Mouse (Mus musculus) CH12.LX (cell line): ENCODE data around the gene Phb2. TPM values are rescaled to one million over a fixed set of nuclear protein-coding genes. Genes with fewer than 3 reads are reported as not detected.

ENCODE experiments used
- DNase-seq: peaks from one replicate; pipeline ENCODE4 v3.0.0-alpha.2; 2013; ENCODE audit errors: extremely low read depth
- H3K27ac ChIP-seq: 2 replicates; pipeline ENCODE4 v1.5.1; 2012; ENCODE audit warnings: low read depth, mild to moderate bottlenecking, control low read depth, moderate library complexity; ENCODE audit not compliant: insufficient read depth
- H3K27me3 ChIP-seq: replicated peaks from 2 replicates; pipeline ENCODE3; 2012; ENCODE audit warnings: inconsistent platforms
- H3K36me3 ChIP-seq, 2 experiments: replicated peaks in 1 of 2; 2 replicates each; pipeline versions ENCODE3 to v1.6.1; 2012; ENCODE audit warnings: inconsistent platforms in 1 of 2, low read length in 1 of 2, mild to moderate bottlenecking in 1 of 2, mixed read lengths in 1 of 2, moderate library complexity in 1 of 2; ENCODE audit not compliant: control insufficient read depth in 1 of 2, insufficient read depth in 1 of 2
- H3K4me1 ChIP-seq, 2 experiments: 2 replicates each; pipeline ENCODE4 v1.6.1; 2012; ENCODE audit warnings: inconsistent platforms in 1 of 2, moderate library complexity in 1 of 2; ENCODE audit not compliant: insufficient read depth in 2 of 2, control insufficient read depth in 1 of 2
- H3K4me2 ChIP-seq: 2 replicates; pipeline ENCODE4 v1.6.1; 2012; ENCODE audit warnings: low read depth, mild to moderate bottlenecking, control low read depth; ENCODE audit not compliant: poor library complexity, insufficient read depth, severe bottlenecking
- H3K4me3 ChIP-seq, 3 experiments: fragments of 150-350 bp in 1 of 3; sonication (generic) in 1 of 3; replicated peaks in 1 of 3; 2 replicates each; pipeline versions ENCODE3 to v1.5.1; 2011 to 2012; ENCODE audit warnings: low read depth in 2 of 3, low read length in 2 of 3, mild to moderate bottlenecking in 2 of 3, moderate library complexity in 2 of 3, control low read depth in 1 of 3, improper control_type of control experiment in 1 of 3, inconsistent platforms in 1 of 3, mixed read lengths in 1 of 3; ENCODE audit not compliant: poor library complexity in 1 of 3
- H3K79me2 ChIP-seq: replicated peaks from 2 replicates; pipeline ENCODE4 v1.6.1; 2012; ENCODE audit warnings: mild to moderate bottlenecking, moderate library complexity; ENCODE audit not compliant: control insufficient read depth, poor library complexity, insufficient read depth, severe bottlenecking; ENCODE audit errors: extremely low read depth
- H3K9ac ChIP-seq: 2 replicates; pipeline ENCODE4 v1.6.1; 2012; ENCODE audit warnings: low read depth, mild to moderate bottlenecking, control low read depth, moderate library complexity; ENCODE audit not compliant: insufficient read depth
- H3K9me3 ChIP-seq: replicated peaks from 2 replicates; pipeline ENCODE3; 2012; ENCODE audit warnings: low read length, inconsistent platforms, mixed read lengths
- BHLHE40 ChIP-seq: IDR thresholded peaks from 2 replicates; pipeline ENCODE4 v1.6.1; 2011; ENCODE audit warnings: mild to moderate bottlenecking, low read depth, low read length, improper control_type of control experiment
- CHD1 ChIP-seq: IDR thresholded peaks from 2 replicates; pipeline ENCODE4 v1.6.1; 2012; ENCODE audit warnings: low read depth, low read length, improper control_type of control experiment, inconsistent platforms
- ELF1 ChIP-seq: IDR thresholded peaks from 2 replicates; pipeline ENCODE4 v1.6.1; 2014; ENCODE audit warnings: low read depth, mild to moderate bottlenecking, inconsistent platforms, low read length, improper control_type of control experiment
- ETS1 ChIP-seq: conservative IDR thresholded peaks from 2 replicates; pipeline ENCODE4 v1.6.1; 2012; ENCODE audit warnings: low read depth, mild to moderate bottlenecking, inconsistent platforms, low read length, improper control_type of control experiment, moderate library complexity
- GABPA ChIP-seq: IDR thresholded peaks from 2 replicates; pipeline ENCODE4 v1.6.1; 2012; ENCODE audit warnings: low read depth, low read length, improper control_type of control experiment, inconsistent platforms; ENCODE audit not compliant: insufficient replicate concordance
- HCFC1 ChIP-seq: IDR thresholded peaks from 2 replicates; pipeline ENCODE4 v1.6.1; 2012; ENCODE audit warnings: low read depth, mild to moderate bottlenecking, inconsistent platforms, low read length, improper control_type of control experiment
- IRF4 ChIP-seq: IDR thresholded peaks from 2 replicates; pipeline ENCODE4 v1.6.1; 2014; ENCODE audit warnings: low read depth, mild to moderate bottlenecking, inconsistent platforms, low read length, improper control_type of control experiment
- JUND ChIP-seq: conservative IDR thresholded peaks from 2 replicates; pipeline ENCODE4 v1.6.1; 2011; ENCODE audit warnings: low read depth, low read length, improper control_type of control experiment
- MAFK ChIP-seq: IDR thresholded peaks from 2 replicates; pipeline ENCODE4 v1.6.1; 2011; ENCODE audit warnings: low read length, improper control_type of control experiment; ENCODE audit not compliant: insufficient replicate concordance
- MAZ ChIP-seq: IDR thresholded peaks from 2 replicates; pipeline ENCODE4 v1.6.1; 2012; ENCODE audit warnings: low read depth, mild to moderate bottlenecking, inconsistent platforms, low read length, improper control_type of control experiment, moderate library complexity
- MEF2A ChIP-seq: IDR thresholded peaks from 2 replicates; pipeline ENCODE4 v1.6.1; 2014; ENCODE audit warnings: low read depth, mild to moderate bottlenecking, inconsistent platforms, low read length, improper control_type of control experiment, borderline replicate concordance
- MXI1 ChIP-seq: IDR thresholded peaks from 2 replicates; pipeline ENCODE4 v1.6.1; 2011; ENCODE audit warnings: mild to moderate bottlenecking, low read depth, low read length, improper control_type of control experiment
- NELFE ChIP-seq: IDR thresholded peaks from 2 replicates; pipeline ENCODE4 v1.6.1; 2011; ENCODE audit warnings: low read depth, low read length, improper control_type of control experiment
- PAX5 ChIP-seq: IDR thresholded peaks from 2 replicates; pipeline ENCODE4 v1.6.1; 2012; ENCODE audit warnings: low read length, inconsistent platforms, mixed read lengths
- POLR2A ChIP-seq: IDR thresholded peaks from 2 replicates; pipeline ENCODE4 v1.6.1; 2011; ENCODE audit warnings: low read depth, mild to moderate bottlenecking, improper control_type of control experiment, low read length
- POLR2AphosphoS2 ChIP-seq: IDR thresholded peaks from 2 replicates; pipeline ENCODE4 v1.6.1; 2011; ENCODE audit warnings: low read depth, low read length, improper control_type of control experiment
- RCOR1 ChIP-seq: conservative IDR thresholded peaks from 2 replicates; pipeline ENCODE4 v1.6.1; 2012; ENCODE audit warnings: low read depth, mild to moderate bottlenecking, inconsistent platforms, low read length, improper control_type of control experiment
- SIN3A ChIP-seq: IDR thresholded peaks from 2 replicates; pipeline ENCODE4 v1.6.1; 2012; ENCODE audit warnings: low read length, improper control_type of control experiment, inconsistent platforms
- TBP ChIP-seq: conservative IDR thresholded peaks from 2 replicates; pipeline ENCODE4 v1.6.1; 2011; ENCODE audit warnings: low read depth, low read length, improper control_type of control experiment
- TCF12 ChIP-seq: IDR thresholded peaks from 2 replicates; pipeline ENCODE4 v1.6.1; 2014; ENCODE audit warnings: low read depth, mild to moderate bottlenecking, inconsistent platforms, low read length, improper control_type of control experiment
- UBTF ChIP-seq: IDR thresholded peaks from 2 replicates; pipeline ENCODE4 v1.6.1; 2012; ENCODE audit warnings: low read depth, mild to moderate bottlenecking, inconsistent platforms, low read length, improper control_type of control experiment, moderate library complexity
- USF1 ChIP-seq: IDR thresholded peaks from 2 replicates; pipeline ENCODE4 v1.6.1; 2014; ENCODE audit warnings: low read depth, mild to moderate bottlenecking, inconsistent platforms, low read length, improper control_type of control experiment
- USF2 ChIP-seq: conservative IDR thresholded peaks from 2 replicates; pipeline ENCODE4 v1.6.1; 2011; ENCODE audit warnings: low read depth, low read length, improper control_type of control experiment
- ZC3H11A ChIP-seq: IDR thresholded peaks from 2 replicates; pipeline ENCODE4 v1.6.1; 2012; ENCODE audit warnings: low read depth, mild to moderate bottlenecking, inconsistent platforms, low read length, improper control_type of control experiment
- ZKSCAN1 ChIP-seq: IDR thresholded peaks from 2 replicates; pipeline ENCODE4 v1.6.1; 2012; ENCODE audit warnings: low read depth, inconsistent platforms, low read length, improper control_type of control experiment, borderline replicate concordance
- ZNF384 ChIP-seq: IDR thresholded peaks from 2 replicates; pipeline ENCODE4 v1.6.1; 2012; ENCODE audit warnings: low read depth, low read length, improper control_type of control experiment, inconsistent platforms
- dilution Hi-C: fragments of 300-500 bp; cut with MboI; formaldehyde crosslinking; loops from 2 replicates; pipeline ENCODE4 v1.14.3; 2020; ENCODE audit warnings: low sequenced_read_pairs; ENCODE audit not compliant: extremely low pct_unique_long_range_greater_than_20kb, extremely low pct_ligation_motif_present
- in situ Hi-C: fragments of 300-500 bp; cut with MboI; formaldehyde crosslinking; loops from 3 replicates; pipeline ENCODE4 v1.14.3; 2019; ENCODE audit warnings: low sequenced_read_pairs, low pct_ligation_motif_present, low pct_unique_long_range_greater_than_20kb, mixed read lengths
- polyA plus RNA-seq: library from polyadenylated mRNA; unstranded; fragments of >175 nt; gene quantifications from 2 replicates; pipeline ENCODE4 v1.2.1, GENCODE M21; 2012; ENCODE audit warnings: low read depth; ENCODE audit not compliant: insufficient read length
- total RNA-seq, 2 experiments: library from RNA; depleted of rRNA; stranded (reverse); fragments of 300-350 nt in 1 of 2; fragments of >200 nt in 1 of 2; gene quantifications; 2 replicates each; pipeline ENCODE4 v1.2.3; 2012 to 2014

Gene Phb2
- total and polyA plus RNA-seq, 3 experiments, result 380 to 694 (median 440) TPM

DNA sequence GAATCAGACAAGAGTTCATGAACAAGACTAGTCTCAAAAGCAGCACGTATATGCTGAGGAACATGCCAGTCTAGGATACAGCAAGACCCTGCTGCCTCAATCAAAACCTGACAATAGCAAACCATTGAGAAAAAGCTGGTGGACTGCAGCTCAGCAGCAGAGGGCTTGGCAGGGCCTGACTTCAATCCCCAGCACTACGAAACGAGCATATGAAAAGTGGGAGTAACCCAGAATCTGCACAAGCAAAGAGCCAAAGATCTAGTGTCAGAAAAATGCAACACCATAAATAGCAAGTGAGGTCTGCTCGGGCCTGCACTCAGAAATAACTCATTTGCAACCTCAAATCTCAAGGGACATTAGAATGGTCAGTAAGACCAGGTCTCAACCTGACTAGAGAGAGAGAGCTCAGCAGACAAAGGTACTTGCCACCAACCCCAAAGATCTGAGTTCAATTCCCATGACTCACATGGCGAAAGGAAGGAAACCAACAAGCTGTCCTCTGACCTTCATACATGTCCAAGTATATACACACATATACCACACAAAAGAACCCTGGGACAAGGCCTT, 6.0 kb upstream of the Phb2 start (continued):
- TF ChIP-seq MAFK (no peak), TBP (no peak), ZC3H11A (no peak), POLR2AphosphoS2 (peak; percentile 31; the same call in 1 of the 2 replicates), SIN3A (0 out of 2 replicates have a peak, but pooled peaks have one; percentile 17), MAZ (no peak), CHD1 (no peak), PAX5 (no peak), TCF12 (0 out of 2 replicates have a peak, but pooled peaks have one; percentile 26), MEF2A (peak; percentile 99), ELF1 (no peak), POLR2A (no peak; the same call in 1 of the 2 replicates), ZNF384 (no peak), HCFC1 (no peak; the same call in 1 of the 2 replicates), ZKSCAN1 (no peak)

DNA sequence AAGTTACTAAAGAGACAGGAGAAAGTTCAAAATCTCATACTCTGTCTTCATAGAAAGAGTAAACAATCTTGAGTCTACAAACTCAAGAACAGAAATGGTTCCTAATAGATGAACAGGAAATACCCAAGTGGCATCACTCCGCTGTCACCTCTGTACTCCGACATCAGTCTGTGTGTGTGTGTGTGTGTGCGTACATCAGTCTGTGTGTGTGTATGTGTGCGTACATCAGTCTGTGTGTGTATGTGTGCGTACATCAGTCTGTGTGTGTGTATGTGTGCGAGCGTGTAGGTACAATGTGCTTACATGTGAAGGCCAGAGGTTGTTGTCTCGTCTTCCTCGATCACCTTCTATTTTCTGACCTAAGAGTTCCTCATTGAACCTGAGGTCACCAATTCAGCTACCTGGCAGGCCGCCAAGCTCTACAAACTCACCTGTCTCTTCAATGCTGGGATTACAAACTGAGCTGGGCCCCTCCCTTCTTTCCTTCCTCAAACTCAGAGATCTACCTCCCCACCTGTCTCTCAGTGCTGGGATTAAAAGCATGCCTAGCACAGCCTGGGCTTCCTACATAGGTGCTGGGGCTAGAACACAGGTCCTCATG, 3.7 kb upstream of the Phb2 start:
- H3K9ac ChIP-seq, result no peak overlapping the region
- peaks cover 85% of the 10 kb centered on the region for H3K79me2 ChIP-seq
- H3K27me3 ChIP-seq, result no peaks in the 10 kb centered on the region
- peaks cover 43 to 65% of the 10 kb centered on the region in 2 experiments for H3K36me3 ChIP-seq
- DNase-seq, result no peak
- H3K9me3 ChIP-seq, result no peaks in the 10 kb centered on the region
- H3K4me1 ChIP-seq, result peaks cover 28 to 58% of the 10 kb centered on the region in 2 experiments
- H3K4me2 ChIP-seq, result no peak overlapping the region
- TF ChIP-seq RCOR1 (no peak), ETS1 (no peak), PAX5 (no peak), MXI1 (no peak), TBP (no peak), BHLHE40 (no peak), POLR2AphosphoS2 (no peak), MEF2A (no peak), USF1 (no peak), IRF4 (no peak), ZNF384 (no peak), ELF1 (no peak), TCF12 (no peak), JUND (no peak), UBTF (no peak), NELFE (no peak), GABPA (no peak), MAFK (no peak), USF2 (no peak)
- peak overlapping the region; percentile 16; the same call in 1 of the 2 replicates for H3K27ac ChIP-seq
- dilution Hi-C loops, result no loop called here
- peak overlapping the region in 1 of 3 experiments; percentile 2 for H3K4me3 ChIP-seq
- in situ Hi-C loops, result no loop called here
